Mouse (Mus musculus) G1E (cell line): ENCODE data around the gene Capns1. TPM values are rescaled to one million over a fixed set of nuclear protein-coding genes. Genes with fewer than 3 reads are reported as not detected.

Experiments used
- ATAC-seq: 2 replicates; pipeline ENCODE4 v1.8.0; 2016; ENCODE audit warnings: mild to moderate bottlenecking; ENCODE audit not compliant: insufficient number of reproducible peaks, poor library complexity, low FRiP score, severe bottlenecking; ENCODE audit errors: extremely low read depth
- DNase-seq: peaks from one replicate; pipeline ENCODE4 v3.0.0; 2012; ENCODE audit warnings: low spot score
- H3K27me3 ChIP-seq: 2 replicates; pipeline ENCODE4 v1.6.1; 2012; ENCODE audit warnings: mild to moderate bottlenecking, low read length, inconsistent platforms; ENCODE audit not compliant: insufficient read depth
- H3K36me3 ChIP-seq: replicated peaks from 2 replicates; pipeline ENCODE3; 2012; ENCODE audit warnings: mild to moderate bottlenecking, inconsistent platforms
- H3K4me1 ChIP-seq: 2 replicates; pipeline ENCODE4 v1.6.1; 2012; ENCODE audit warnings: low read depth, low read length, inconsistent platforms, mixed read lengths; ENCODE audit not compliant: insufficient read depth
- H3K4me3 ChIP-seq: 2 replicates; pipeline ENCODE4 v1.5.1; 2012; ENCODE audit warnings: low read depth, mild to moderate bottlenecking, inconsistent platforms, low read length, moderate library complexity, mixed read lengths
- H3K9me3 ChIP-seq: replicated peaks from 2 replicates; pipeline ENCODE4 v1.6.1; 2012; ENCODE audit warnings: inconsistent platforms
- CTCF ChIP-seq: IDR thresholded peaks from 2 replicates; pipeline ENCODE4 v1.5.1; 2012; ENCODE audit warnings: low read depth, low read length, inconsistent platforms, mixed read lengths
- GATA1 ChIP-seq: IDR thresholded peaks from 2 replicates; pipeline ENCODE4 v1.6.1; 2012; ENCODE audit warnings: borderline replicate concordance, low read length, inconsistent platforms, mixed read lengths
- GATA2 ChIP-seq: IDR thresholded peaks from 2 replicates; pipeline ENCODE4 v1.6.1; 2012; ENCODE audit warnings: low read depth, low read length, inconsistent platforms, borderline replicate concordance
- POLR2AphosphoS5 ChIP-seq: IDR thresholded peaks from 2 replicates; pipeline ENCODE4 v1.6.1; 2012; ENCODE audit warnings: low read depth, low read length, inconsistent platforms; ENCODE audit not compliant: insufficient replicate concordance
- TAL1 ChIP-seq: conservative IDR thresholded peaks from 2 replicates; pipeline ENCODE4 v1.6.1; 2012; ENCODE audit warnings: low read depth, low read length, inconsistent platforms, mixed read lengths
- polyA plus RNA-seq: library from polyadenylated mRNA; stranded (reverse); fragments of >175 nt; gene quantifications from 2 replicates; pipeline ENCODE4 v1.2.3, GENCODE M21; 2012
- total RNA-seq, 2 experiments: library from RNA; stranded (forward) in 1 of 2; stranded (reverse) in 1 of 2; fragments of 200-1000 nt in 1 of 2; fragments of >200 nt in 1 of 2; fragmentation: Nextera tagmentation in 1 of 2; gene quantifications; 2 replicates each; pipeline ENCODE4 v1.2.3; 2014 to 2017

Gene Capns1
- total and polyA plus RNA-seq, 3 experiments: 98.4 to 313 (median 182) TPM

- ATAC-seq (no peak), DNase-seq (peak; percentile 45)
- H3K4me1 ChIP-seq: peaks cover 28% of the 10 kb centered on the region
- no peaks in the 10 kb centered on the region for H3K9me3 ChIP-seq
- TF ChIP-seq GATA2 (no peak), GATA1 (no peak), CTCF (no peak), TAL1 (no peak), POLR2AphosphoS5 (no peak)
- H3K4me3 ChIP-seq: peak overlapping the region; percentile 98
- H3K27me3 ChIP-seq: no peaks in the 10 kb centered on the region
- peaks cover 54% of the 10 kb centered on the region for H3K36me3 ChIP-seq
Measured at GRCm38 (mm10) chr7:30232631-30233148, 34.1 kb upstream of the Capns1 start.

- Histone ChIP-seq H3K36me3 (peaks cover 62% of the 10 kb centered on the region), H3K4me1 (peaks cover 28% of the 10 kb centered on the region), H3K27me3 (no peaks in the 10 kb centered on the region), H3K4me3 (peak within 1 kb of the TSS; percentile 98), H3K9me3 (no peaks in the 10 kb centered on the region)
- DNase-seq (peak; percentile 99), ATAC-seq (peak; percentile 98)
- no peak for TF ChIP-seq CTCF
- no peak for TF ChIP-seq TAL1
- no peak for TF ChIP-seq GATA1
- TF ChIP-seq GATA2: no peak
- TF ChIP-seq POLR2AphosphoS5: no peak
Measured at GRCm38 (mm10) chr7:30231669-30232454, 33.3 kb upstream of the Capns1 start, which contains the start of the genes Polr2i and Tbcb. Gene Polr2i, plus strand, starts transcription at chr7:30231948. Gene Tbcb, minus strand, starts transcription at chr7:30232272.

GRCm38 (mm10) chr7:30231328-30231668 lies 32.7 kb upstream of the Capns1 start:
- no peaks in the 10 kb centered on the region for H3K27me3 ChIP-seq
- no peak for DNase-seq
- peaks cover 28% of the 10 kb centered on the region for H3K4me1 ChIP-seq
- TF ChIP-seq TAL1 (no peak), GATA1 (no peak), POLR2AphosphoS5 (no peak), CTCF (no peak), GATA2 (no peak)
- H3K36me3 ChIP-seq: peaks cover 68% of the 10 kb centered on the region
- no peaks in the 10 kb centered on the region for H3K9me3 ChIP-seq
- peak overlapping the region; percentile 98 for H3K4me3 ChIP-seq
- no peak for ATAC-seq

- no peaks in the 10 kb centered on the region; the same call in 1 of the 2 replicates for H3K9me3 ChIP-seq
- DNase-seq: no peak
- H3K4me1 ChIP-seq: peaks cover 19% of the 10 kb centered on the region
- H3K36me3 ChIP-seq: peaks cover 52% of the 10 kb centered on the region
- ATAC-seq: no peak
- TF ChIP-seq GATA2 (no peak), CTCF (no peak), GATA1 (no peak), TAL1 (no peak), POLR2AphosphoS5 (no peak)
- no peak overlapping the region for H3K4me3 ChIP-seq
- no peaks in the 10 kb centered on the region for H3K27me3 ChIP-seq
Measured at GRCm38 (mm10) chr7:30224206-30224605, 25.6 kb upstream of the Capns1 start.

- ATAC-seq (no peak), DNase-seq (no peak)
- no peaks in the 10 kb centered on the region; the same call in 1 of the 2 replicates for H3K9me3 ChIP-seq
- peaks cover 24% of the 10 kb centered on the region for H3K4me1 ChIP-seq
- no peak overlapping the region for H3K4me3 ChIP-seq
- peaks cover 34% of the 10 kb centered on the region for H3K36me3 ChIP-seq
- no peak for TF ChIP-seq POLR2AphosphoS5
- no peak for TF ChIP-seq CTCF
- TF ChIP-seq GATA1: no peak
- no peak for TF ChIP-seq GATA2
- no peak for TF ChIP-seq TAL1
- H3K27me3 ChIP-seq: no peaks in the 10 kb centered on the region
Measured at GRCm38 (mm10) chr7:30222205-30222604, 23.6 kb upstream of the Capns1 start.

- TF ChIP-seq GATA1 (no peak), GATA2 (no peak), TAL1 (no peak), POLR2AphosphoS5 (no peak), CTCF (no peak)
- H3K36me3 ChIP-seq: peaks cover 26% of the 10 kb centered on the region
- H3K27me3 ChIP-seq: no peaks in the 10 kb centered on the region
- no peak for ATAC-seq
- H3K4me1 ChIP-seq: peaks cover 29% of the 10 kb centered on the region
- no peaks in the 10 kb centered on the region; the same call in 1 of the 2 replicates for H3K9me3 ChIP-seq
- DNase-seq: no peak
- H3K4me3 ChIP-seq: no peak overlapping the region
Measured at GRCm38 (mm10) chr7:30221433-30221832, 22.8 kb upstream of the Capns1 start.
